Mouse (Mus musculus): ENCODE measurements at regions not wholly inside any gene's neighbourhood (a gene's known extent, or its start where the extent isn't known, plus 50 kb on each side); places are given as distances from the start of the nearest gene placed in this dataset.

GRCm38 (mm10) chr8:76343072-76343471 lies 556.2 kb upstream of the Nr3c2 start:
- TF ChIP-seq CTCF (IDR thresholded peaks at IDR 0.05; ENCODE audit: borderline replicate concordance, insufficient read depth, low read depth, low read length) (no peak), POLR2A (IDR thresholded peaks at IDR 0.05; ENCODE audit: borderline replicate concordance, insufficient read depth, low read length) (no peak)
